Mouse (Mus musculus): ENCODE measurements at regions not wholly inside any gene's neighbourhood (a gene's known extent, or its start where the extent isn't known, plus 50 kb on each side); places are given as distances from the start of the nearest gene placed in this dataset.

- TF ChIP-seq CTCF (IDR thresholded peaks at IDR 0.05; ENCODE audit: insufficient read depth, low read depth, low read length) (no peak), POLR2A (IDR thresholded peaks at IDR 0.05; ENCODE audit: insufficient read depth, low read depth, low read length) (no peak)
Observed at GRCm38 (mm10) chr2:50809823-50810222, 339.1 kb downstream of the Rnd3 start.
